Mouse (Mus musculus) heart, embryonic 16.5 days (tissue): Measurements from ENCODE around the gene Nepro. TPM values are rescaled to one million over a fixed set of nuclear protein-coding genes. Genes with fewer than 3 reads are reported as not detected.
A peak's percentile ranks its signal among the peaks of the same experiment; 100 is the strongest.

Experiments used
- ATAC-seq: fragments of 200-750 bp; cut with Nextera tagmentation; replicated peaks from 2 replicates; pipeline ENCODE4 v1.8.0; 2017; ENCODE audit warnings: moderate number of reproducible peaks; ENCODE audit not compliant: insufficient read depth, low FRiP score; ENCODE audit errors: extremely low read depth
- H3K27ac ChIP-seq: fragments of 300-500 bp; sonication (generic); 2 replicates; pipeline ENCODE4 v1.5.1; 2014; ENCODE audit warnings: mild to moderate bottlenecking, low read length, control low read depth, moderate library complexity
- H3K27me3 ChIP-seq: fragments of 300-500 bp; sonication (generic); 2 replicates; pipeline ENCODE4 v1.6.1; 2014; ENCODE audit warnings: low read length, mixed read lengths; ENCODE audit not compliant: control insufficient read depth, insufficient read depth
- H3K36me3 ChIP-seq: fragments of 300-500 bp; sonication (generic); 2 replicates; pipeline ENCODE4 v1.6.1; 2014; ENCODE audit not compliant: control insufficient read depth, insufficient read depth
- H3K4me1 ChIP-seq: fragments of 300-500 bp; sonication (generic); 2 replicates; pipeline ENCODE4 v1.6.1; 2014; ENCODE audit warnings: low read length, mixed read lengths; ENCODE audit not compliant: control insufficient read depth, insufficient read depth
- H3K4me2 ChIP-seq: fragments of 300-500 bp; sonication (generic); 2 replicates; pipeline ENCODE4 v1.6.1; 2014; ENCODE audit warnings: low read depth, mild to moderate bottlenecking, control low read depth, low read length
- H3K4me3 ChIP-seq: fragments of 300-500 bp; sonication (generic); 2 replicates; pipeline ENCODE4 v1.5.1; 2014; ENCODE audit warnings: mild to moderate bottlenecking, control low read depth, low read length
- H3K9ac ChIP-seq: fragments of 300-500 bp; sonication (generic); 2 replicates; pipeline ENCODE4 v1.6.1; 2014; ENCODE audit warnings: low read length, control low read depth
- H3K9me3 ChIP-seq: fragments of 300-500 bp; sonication (generic); replicated peaks from 2 replicates; pipeline ENCODE4 v1.6.1; 2016; ENCODE audit warnings: low read length; ENCODE audit not compliant: control insufficient read depth
- WGBS: fragments of 180-500 bp; shearing (Covaris S2); extraction: QIAGEN DNeasy Blood & Tissue Kit; methylation state at CpG from one replicate; pipeline ENCODE4 v1.1.7; 2014; 5-methylcytosine and 5-hydroxymethylcytosine counted together
- polyA plus RNA-seq: library from polyadenylated mRNA; unstranded; fragments of >200 nt; fragmentation: Nextera tagmentation; extraction: Ambion mirVana; gene quantifications from 2 replicates; pipeline ENCODE4 v1.2.1, GENCODE M21; 2015

Nepro gene
- polyA plus RNA-seq, 1 experiment from 2014 or later: 3.6 TPM

GRCm38 (mm10) chr16:44687719-44688420 lies 36.2 kb upstream of the Nepro start:
- WGBS: 14% methylated on average over 18 of the region's 18 CpGs

GRCm38 (mm10) chr16:44688507-44688906 lies 35.6 kb upstream of the Nepro start:
- Histone ChIP-seq H3K4me1 (peaks cover 13% of the 10 kb centered on the region), H3K4me2 (no peak overlapping the region), H3K27ac (no peak overlapping the region), H3K4me3 (no peak overlapping the region), H3K9ac (no peak overlapping the region), H3K27me3 (0 out of 2 replicates have a peak, but pooled peaks cover 2% of the 10 kb centered on the region), H3K36me3 (no peaks in the 10 kb centered on the region), H3K9me3 (no peaks in the 10 kb centered on the region)
- WGBS: 39% methylated on average over 4 of the region's 4 CpGs
- no peak for ATAC-seq

More at GRCm38 (mm10) chr16:44687719-44688420, 36.2 kb upstream of the Nepro start:
- no peaks in the 10 kb centered on the region for H3K36me3 ChIP-seq
- H3K9me3 ChIP-seq: no peaks in the 10 kb centered on the region
- H3K4me3 ChIP-seq: 0 out of 2 replicates have a peak overlapping the region, but pooled peaks have one; percentile 3
- H3K4me1 ChIP-seq: peaks cover 13% of the 10 kb centered on the region
- ATAC-seq: no peak
- no peak overlapping the region for H3K9ac ChIP-seq
- 0 out of 2 replicates have a peak, but pooled peaks cover 2% of the 10 kb centered on the region for H3K27me3 ChIP-seq
- no peak overlapping the region for H3K27ac ChIP-seq
- peak overlapping the region; percentile 43 for H3K4me2 ChIP-seq

- Histone ChIP-seq H3K4me1 (peaks cover 14% of the 10 kb centered on the region), H3K4me3 (no peak overlapping the region), H3K27me3 (0 out of 2 replicates have a peak, but pooled peaks cover 2% of the 10 kb centered on the region), H3K27ac (no peak overlapping the region), H3K9ac (no peak overlapping the region), H3K9me3 (no peaks in the 10 kb centered on the region), H3K36me3 (no peaks in the 10 kb centered on the region), H3K4me2 (no peak overlapping the region)
- 80% methylated on average over 2 of the region's 2 CpGs for WGBS
- no peak for ATAC-seq
Measured at GRCm38 (mm10) chr16:44690501-44690900, 33.6 kb upstream of the Nepro start.

DNA sequence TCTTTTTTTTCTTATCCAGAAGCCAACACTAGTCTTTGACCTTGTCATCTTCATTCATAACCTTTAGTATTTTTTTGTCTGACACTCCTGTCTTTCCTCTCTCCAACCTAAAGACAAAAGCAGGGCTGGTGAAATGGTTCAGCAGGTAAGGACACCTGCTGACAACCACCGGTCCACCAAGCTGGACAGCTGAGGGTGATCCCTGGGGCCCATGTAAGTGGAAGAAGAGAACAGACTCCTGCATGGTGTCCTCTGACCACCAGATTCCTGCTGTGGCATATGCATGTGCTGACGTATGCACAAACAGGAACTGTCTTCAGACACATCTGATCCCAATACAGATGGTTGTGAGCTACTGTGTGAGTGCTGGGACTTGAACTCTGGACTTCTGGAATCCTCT lies 33.0 kb upstream of the Nepro start:
- 75% methylated on average over 2 of the region's 2 CpGs for WGBS
- Histone ChIP-seq H3K9ac (no peak overlapping the region), H3K4me2 (no peak overlapping the region), H3K36me3 (no peaks in the 10 kb centered on the region), H3K4me1 (peaks cover 16% of the 10 kb centered on the region), H3K4me3 (no peak overlapping the region), H3K27me3 (0 out of 2 replicates have a peak, but pooled peaks cover 2% of the 10 kb centered on the region), H3K9me3 (no peaks in the 10 kb centered on the region), H3K27ac (no peak overlapping the region; the same call in 1 of the 2 replicates)
- no peak for ATAC-seq

- peaks cover 18% of the 10 kb centered on the region for H3K4me1 ChIP-seq
- WGBS: 34% methylated on average over 17 of the region's 17 CpGs
- H3K27ac ChIP-seq: peak overlapping the region; percentile 46
- no peaks in the 10 kb centered on the region for H3K9me3 ChIP-seq
- peak overlapping the region; percentile 30 for H3K4me3 ChIP-seq
- ATAC-seq: no peak
- H3K9ac ChIP-seq: 0 out of 2 replicates have a peak overlapping the region, but pooled peaks have one; percentile 20
- H3K4me2 ChIP-seq: peak overlapping the region; percentile 58
- H3K36me3 ChIP-seq: no peaks in the 10 kb centered on the region
- H3K27me3 ChIP-seq: 0 out of 2 replicates have a peak, but pooled peaks cover 2% of the 10 kb centered on the region
Measured at GRCm38 (mm10) chr16:44691561-44692141, 32.5 kb upstream of the Nepro start.

- no peak overlapping the region for H3K9ac ChIP-seq
- no peaks in the 10 kb centered on the region for H3K27me3 ChIP-seq
- H3K27ac ChIP-seq: no peak overlapping the region
- WGBS: 96% methylated on average over 1 of the region's 1 CpGs
- H3K4me1 ChIP-seq: peaks cover 15% of the 10 kb centered on the region
- no peaks in the 10 kb centered on the region for H3K36me3 ChIP-seq
- H3K9me3 ChIP-seq: no peaks in the 10 kb centered on the region
- no peak overlapping the region for H3K4me3 ChIP-seq
- no peak for ATAC-seq
- H3K4me2 ChIP-seq: no peak overlapping the region
Measured at GRCm38 (mm10) chr16:44692541-44692940, 31.6 kb upstream of the Nepro start.

DNA sequence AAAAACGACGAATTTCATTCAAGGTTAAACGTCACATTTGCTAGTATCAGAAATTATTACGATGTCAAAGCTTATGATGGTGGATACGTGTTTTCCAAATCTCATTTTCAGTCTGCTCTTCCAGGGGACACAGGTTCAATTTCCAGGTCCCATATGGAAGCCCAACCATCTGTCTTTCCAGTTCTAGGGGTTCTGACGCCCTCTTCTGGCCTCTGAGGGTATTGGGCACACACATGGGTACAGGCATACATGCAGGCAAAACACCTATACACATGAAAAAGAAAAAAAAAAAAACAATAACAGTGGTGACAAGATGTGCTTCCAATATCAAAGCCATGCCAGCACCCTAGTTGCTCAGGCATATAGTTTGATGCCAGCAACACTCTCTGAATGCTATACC lies 30.4 kb upstream of the Nepro start:
- no peaks in the 10 kb centered on the region for H3K9me3 ChIP-seq
- H3K27me3 ChIP-seq: no peaks in the 10 kb centered on the region
- no peak for ATAC-seq
- H3K4me2 ChIP-seq: no peak overlapping the region
- H3K4me3 ChIP-seq: no peak overlapping the region
- H3K27ac ChIP-seq: no peak overlapping the region
- peaks cover 14% of the 10 kb centered on the region; the same call in 1 of the 2 replicates for H3K4me1 ChIP-seq
- 68% methylated on average over 6 of the region's 6 CpGs for WGBS
- no peaks in the 10 kb centered on the region for H3K36me3 ChIP-seq
- H3K9ac ChIP-seq: no peak overlapping the region

DNA sequence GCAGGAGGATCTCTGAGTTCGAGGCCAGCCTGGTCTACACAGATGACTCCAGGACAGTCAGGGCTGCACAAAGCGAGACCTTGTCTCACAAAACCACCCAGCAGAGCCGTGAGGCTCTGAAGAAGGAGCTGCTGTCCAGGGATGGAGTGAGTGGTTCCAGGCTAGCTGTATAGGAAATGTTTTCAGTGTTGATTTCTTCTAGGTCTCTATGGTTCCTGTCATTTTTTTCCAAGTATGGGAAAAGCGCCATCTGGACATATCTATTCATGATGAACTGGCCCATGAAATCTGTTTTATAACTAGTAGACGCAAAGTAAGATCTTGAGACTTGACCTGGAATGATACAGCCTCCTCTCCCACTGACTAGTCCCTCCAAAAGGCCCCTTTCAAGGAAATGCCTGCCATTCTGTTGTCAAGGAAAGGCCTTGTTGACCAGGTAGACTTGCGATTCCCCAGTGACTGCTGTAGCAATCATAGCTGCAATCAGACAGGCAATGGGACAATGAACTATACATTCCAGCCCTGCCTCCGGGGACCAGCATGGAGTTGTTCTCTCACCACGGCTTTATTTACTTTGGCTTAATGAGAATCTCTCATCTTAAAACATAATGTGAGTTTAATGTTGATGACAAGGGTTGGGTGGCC lies 28.8 kb upstream of the Nepro start:
- WGBS: 60% methylated on average over 8 of the region's 8 CpGs
- Histone ChIP-seq H3K36me3 (no peaks in the 10 kb centered on the region), H3K4me3 (no peak overlapping the region), H3K4me1 (peaks cover 14% of the 10 kb centered on the region; the same call in 1 of the 2 replicates), H3K4me2 (no peak overlapping the region), H3K9me3 (no peaks in the 10 kb centered on the region), H3K27ac (peak overlapping the region; percentile 72), H3K27me3 (no peaks in the 10 kb centered on the region), H3K9ac (no peak overlapping the region)
- peak; percentile 4; the same call in 1 of the 2 replicates for ATAC-seq
